Mouse (Mus musculus) adrenal gland, postnatal 10 days (tissue): Measurements from ENCODE around the gene Sec1. TPM values are rescaled to one million over a fixed set of nuclear protein-coding genes. Genes with fewer than 3 reads are reported as not detected.
A peak's percentile ranks its signal among the peaks of the same experiment; 100 is the strongest.

Source experiments
- DNase-seq: peaks from one replicate; pipeline ENCODE4 v3.0.0; 2021; ENCODE audit warnings: mixed read lengths
- total RNA-seq, 2 experiments: library from RNA; stranded (reverse); gene quantifications; 2 replicates each; pipeline ENCODE4 v1.2.3; 2021

The Sec1 gene
- total RNA-seq, 2 experiments from 2014 or later: 0.21 to 0.30 TPM

GRCm38 (mm10) chr7:45641391-45642040 is 52.7 kb downstream of the Sec1 start:
- peak; percentile 52 for DNase-seq

GRCm38 (mm10) chr7:45640191-45640957 is 53.8 kb downstream of the Sec1 start:
- peak; percentile 32 for DNase-seq

GRCm38 (mm10) chr7:45639561-45640027 is 54.6 kb downstream of the Sec1 start, which contains the start of gene Mamstr:
Gene Mamstr, plus strand, starts transcription at chr7:45639977.
- no peak for DNase-seq

GRCm38 (mm10) chr7:45638623-45639401 is 55.4 kb downstream of the Sec1 start:
- peak; percentile 92 for DNase-seq

GRCm38 (mm10) chr7:45637710-45638109 is 56.5 kb downstream of the Sec1 start:
- no peak for DNase-seq

GRCm38 (mm10) chr7:45635711-45636688 is 58.2 kb downstream of the Sec1 start:
- DNase-seq: peak; percentile 79

GRCm38 (mm10) chr7:45634946-45635681 is 59.1 kb downstream of the Sec1 start:
- no peak for DNase-seq

- DNase-seq: peak; percentile 57
These were observed 61.7 kb downstream of the Sec1 start for GRCm38 (mm10) chr7:45632499-45632898.

GRCm38 (mm10) chr7:45630064-45630907 is 63.9 kb downstream of the Sec1 start:
- DNase-seq: no peak

- peak; percentile 96 for DNase-seq
These were observed 65.6 kb downstream of the Sec1 start for GRCm38 (mm10) chr7:45628364-45629294.

Other genes with a start within 250 kb of the Sec1 start
- 100 to 1,000 TPM; 527 to 606 TPM for gene Ftl1, start 234.5 kb downstream of the Sec1 start, total RNA-seq
- 10 to 100 TPM; 52.7 to 53.6 TPM for gene Bax, start 227.5 kb downstream of the Sec1 start, total RNA-seq
- gene Tulp2, start 212.5 kb downstream of the Sec1 start, total RNA-seq: under 1 TPM; 0.64 to 0.69 TPM
- gene Gm45808, start 207.6 kb downstream of the Sec1 start, total RNA-seq: 10 to 100 TPM; 26.0 to 27.9 TPM
- 10 to 100 TPM; 42.4 to 47.3 TPM for gene Dhdh, start 205.6 kb downstream of the Sec1 start, total RNA-seq
- 100 to 1,000 TPM; 175 to 201 TPM for gene Nucb1, start 184.0 kb downstream of the Sec1 start, total RNA-seq
- 10 to 100 TPM; 28.0 to 48.2 TPM for gene Ppp1r15a, start 168.1 kb downstream of the Sec1 start, total RNA-seq
- gene Plekha4, start 168.1 kb downstream of the Sec1 start, total RNA-seq: 1 to 10 TPM; 5.4 to 9.2 TPM
- 1 to 10 TPM in 1 of 2 experiments, under 1 TPM in 1; 0.93 to 1.4 TPM for gene Hsd17b14, start 139.5 kb downstream of the Sec1 start, total RNA-seq
- 100 to 1,000 TPM; 114 to 118 TPM for gene Bcat2, start 124.2 kb downstream of the Sec1 start, total RNA-seq
- gene Fgf21, start 78.9 kb downstream of the Sec1 start, total RNA-seq: 10 to 100 TPM in 1 of 2 experiments, 1 to 10 TPM in 1; 1.3 to 21.9 TPM
- gene Fut1, start 77.1 kb downstream of the Sec1 start, total RNA-seq: under 1 TPM in 1 of 2 experiments, not detected in 1; 0.21 TPM
- under 1 TPM; 0.39 to 0.73 TPM for gene Izumo1, start 72.6 kb downstream of the Sec1 start, total RNA-seq
- gene Rasip1, start 66.9 kb downstream of the Sec1 start, total RNA-seq: 10 to 100 TPM; 35.6 to 37.9 TPM
- 10 to 100 TPM in 1 of 2 experiments, 1 to 10 TPM in 1; 8.3 to 13.2 TPM for gene Mamstr, start 54.4 kb downstream of the Sec1 start, total RNA-seq
- not detected for gene Fut2, start 28.0 kb downstream of the Sec1 start, total RNA-seq
- gene Ntn5, start 10.4 kb downstream of the Sec1 start, total RNA-seq: under 1 TPM in 1 of 2 experiments, not detected in 1; 0.39 TPM
- 10 to 100 TPM in 1 of 2 experiments, 1 to 10 TPM in 1; 7.6 to 14.5 TPM for gene Car11, start 5.4 kb upstream of the Sec1 start, total RNA-seq
- gene Dbp, start 10.7 kb upstream of the Sec1 start, total RNA-seq: 10 to 100 TPM; 21.4 to 62.3 TPM
- 1,000 to 10,000 TPM; 1,029 to 1,042 TPM for gene Rpl18, start 21.1 kb upstream of the Sec1 start, total RNA-seq
- 10 to 100 TPM; 28.0 to 28.8 TPM for gene Sphk2, start 23.6 kb upstream of the Sec1 start, total RNA-seq
- gene Fam83e, start 26.8 kb upstream of the Sec1 start, total RNA-seq: under 1 TPM; 0.27 to 0.33 TPM
- not detected for gene Spaca4, start 31.4 kb upstream of the Sec1 start, total RNA-seq
- gene Lmtk3, start 89.3 kb upstream of the Sec1 start, total RNA-seq: 1 to 10 TPM; 4.2 to 8.3 TPM
- gene Sult2b1, start 90.3 kb upstream of the Sec1 start, total RNA-seq: under 1 TPM; 0.39 to 0.45 TPM
- gene Cyth2, start 120.2 kb upstream of the Sec1 start, total RNA-seq: 100 to 1,000 TPM in 1 of 2 experiments, 10 to 100 TPM in 1; 88.5 to 107 TPM
- gene Kcnj14, start 130.4 kb upstream of the Sec1 start, total RNA-seq: under 1 TPM; 0.24 to 0.51 TPM
- gene Grwd1, start 136.5 kb upstream of the Sec1 start, total RNA-seq: 10 to 100 TPM; 23.7 to 27.5 TPM
- gene Kdelr1, start 178.4 kb upstream of the Sec1 start, total RNA-seq: 100 to 1,000 TPM; 126 to 132 TPM
- 1 to 10 TPM in 1 of 2 experiments, under 1 TPM in 1; 0.72 to 1.2 TPM for gene Grin2d, start 184.0 kb upstream of the Sec1 start, total RNA-seq
- under 1 TPM in 1 of 2 experiments, not detected in 1; 0.30 TPM for gene Syngr4, start 202.3 kb upstream of the Sec1 start, total RNA-seq
- gene Tmem143, start 202.5 kb upstream of the Sec1 start, total RNA-seq: 10 to 100 TPM; 85.8 to 88.1 TPM
- 100 to 1,000 TPM; 156 to 158 TPM for gene Emp3, start 227.0 kb upstream of the Sec1 start, total RNA-seq
- 1 to 10 TPM; 6.1 to 7.2 TPM for gene Ccdc114, start 229.7 kb upstream of the Sec1 start, total RNA-seq